Mouse (Mus musculus) heart, adult 8-10 months (tissue): Measurements from ENCODE around the gene Plk4. TPM values are rescaled to one million over a fixed set of nuclear protein-coding genes. Genes with fewer than 3 reads are reported as not detected.
"Not testable (repeated sequence)": the region's sequence is repeated elsewhere in the genome, so short reads cannot be mapped to it uniquely, and the experiment has no call there.

Experiments
- DNase-seq: peaks from one replicate; pipeline ENCODE4 v3.0.0; 2022; ENCODE audit warnings: low spot score
- total RNA-seq, 4 experiments: library from RNA; stranded (reverse); gene quantifications; 2 replicates each; pipeline ENCODE4 v1.2.4; 2022

Plk4 gene
- 1 to 10 TPM; 1.4 to 2.6 (median 1.8) TPM for total RNA-seq

- peak; percentile 96 for DNase-seq
These were observed at the start of gene Plk4 for GRCm38 (mm10) chr3:40799530-40800372. Plk4 (plus strand) TSS chr3:40800019.

- DNase-seq = no peak
These were observed 39.1 kb upstream of the Plk4 start for GRCm38 (mm10) chr3:40760746-40761145.

- no peak for DNase-seq
These were observed 38.5 kb upstream of the Plk4 start for GRCm38 (mm10) chr3:40761312-40761711.

GRCm38 (mm10) chr3:40793783-40794182 is 6.0 kb upstream of the Plk4 start:
- DNase-seq = no peak

- DNase-seq = no peak
These were observed 1.8 kb upstream of the Plk4 start for GRCm38 (mm10) chr3:40798054-40798453.

GRCm38 (mm10) chr3:40798500-40798899 is 1.3 kb upstream of the Plk4 start:
- DNase-seq = peak; percentile 19

GRCm38 (mm10) chr3:40800373-40800823 is 579 bp downstream of the Plk4 start:
- no peak for DNase-seq

- DNase-seq = no peak
These were observed 7.1 kb downstream of the Plk4 start for GRCm38 (mm10) chr3:40806871-40807270.

GRCm38 (mm10) chr3:40808686-40809085 is 8.9 kb downstream of the Plk4 start:
- no peak for DNase-seq

- DNase-seq = no peak
These were observed 10.1 kb downstream of the Plk4 start for GRCm38 (mm10) chr3:40809894-40810293.

- DNase-seq = no peak
These were observed 13.5 kb downstream of the Plk4 start for GRCm38 (mm10) chr3:40813275-40813674.

GRCm38 (mm10) chr3:40845521-40845920 is 45.7 kb downstream of the Plk4 start:
- DNase-seq = not testable (repeated sequence)

GRCm38 (mm10) chr3:40846473-40846956 is 46.7 kb downstream of the Plk4 start, which contains the start of gene Mfsd8:
Mfsd8 (minus strand) TSS chr3:40846886.
- peak; percentile 94 for DNase-seq

- DNase-seq = not testable (repeated sequence)
These were observed 47.0 kb downstream of the Plk4 start, which contains the start of gene Abhd18 for GRCm38 (mm10) chr3:40846957-40847017. Abhd18 (plus strand) TSS chr3:40846970.

GRCm38 (mm10) chr3:40847018-40847417 is 47.2 kb downstream of the Plk4 start:
- DNase-seq = peak; percentile 31

- DNase-seq = not testable (repeated sequence)
These were observed 48.1 kb downstream of the Plk4 start for GRCm38 (mm10) chr3:40847936-40848335.

- not testable (repeated sequence) for DNase-seq
These were observed 53.4 kb downstream of the Plk4 start for GRCm38 (mm10) chr3:40853123-40853738.

Other genes starting within 250 kb of the Plk4 start
- gene Slc25a31, start 91.2 kb upstream of the Plk4 start, total RNA-seq = under 1 TPM; 0.17 to 0.38 (median 0.28) TPM
- gene Hspa4l, start 55.5 kb upstream of the Plk4 start, total RNA-seq = 10 to 100 TPM; 50.2 to 54.8 (median 52.3) TPM
- 10 to 100 TPM; 18.8 to 23.6 (median 21.8) TPM for gene Mfsd8, start 46.9 kb downstream of the Plk4 start, total RNA-seq
- 10 to 100 TPM; 53.1 to 96.0 (median 73.4) TPM for gene Abhd18, start 47.0 kb downstream of the Plk4 start, total RNA-seq
- under 1 TPM in 3 of 4 experiments, not detected in 1; 0.16 to 0.35 (median 0.25) TPM for gene 1700034I23Rik, start 102.5 kb downstream of the Plk4 start, total RNA-seq
- gene Larp1b, start 149.8 kb downstream of the Plk4 start, total RNA-seq = 10 to 100 TPM; 59.3 to 71.1 (median 65.5) TPM